Mouse (Mus musculus): ENCODE results near the gene Gm20388.

Gene Gm20388

DNA sequence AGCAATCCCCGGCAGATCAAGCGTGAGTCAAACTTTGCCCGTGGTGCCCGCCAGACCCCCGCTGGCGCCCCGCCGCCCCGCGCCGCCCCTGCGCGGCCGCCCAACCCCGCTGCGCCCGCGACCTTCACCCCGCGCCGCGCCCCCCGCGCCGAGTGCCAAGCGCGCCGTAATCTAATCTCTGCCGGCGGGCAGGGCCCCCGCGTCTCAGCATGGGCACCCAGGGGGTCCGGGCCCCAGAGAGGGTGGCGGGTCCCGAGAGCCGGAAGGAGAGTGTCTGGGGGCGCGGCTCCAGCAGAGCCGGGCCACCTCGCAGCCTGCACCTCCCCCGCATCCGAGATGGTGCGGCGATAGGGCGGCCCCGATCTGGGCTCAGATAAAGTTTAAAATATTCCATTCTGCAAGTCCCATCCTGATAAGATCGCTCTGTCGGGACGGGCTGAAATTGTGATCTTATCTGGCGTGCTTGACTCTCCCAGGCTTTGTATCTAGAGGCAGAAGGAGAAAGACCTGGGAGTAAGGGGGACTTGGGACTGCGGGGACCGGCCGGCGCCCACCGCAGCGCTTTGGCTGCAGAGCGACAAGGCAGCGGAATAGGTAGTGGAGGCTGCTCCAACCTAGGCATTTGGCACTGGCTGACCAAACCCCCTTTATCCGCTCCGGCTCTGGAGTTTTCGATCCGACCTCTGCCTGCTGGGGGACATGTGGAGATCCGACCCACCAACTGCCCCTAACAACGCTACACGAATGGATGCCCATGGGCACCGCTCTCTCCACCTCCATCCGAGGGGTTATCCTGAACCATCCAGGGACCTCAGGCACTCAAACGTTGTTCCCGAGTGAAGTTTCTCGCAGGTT is 2372.1 kb downstream of the Gm20388 start:
- peak; percentile 22 for DNase-seq (ENCODE audit: low read depth)

- peak; percentile 58 for DNase-seq (ENCODE audit: low read depth)
Observed at GRCm38 (mm10) chr8:122283356-122284202, 2372.9 kb downstream of the Gm20388 start.

- peak; percentile 48 for DNase-seq (ENCODE audit: low read depth)
Observed at GRCm38 (mm10) chr8:122284203-122284658, 2373.6 kb downstream of the Gm20388 start.

- peak; percentile 21 for DNase-seq (ENCODE audit: low read depth)
Observed at GRCm38 (mm10) chr8:122284659-122285261, 2374.1 kb downstream of the Gm20388 start.

- peak; percentile 22 for DNase-seq (ENCODE audit: low read depth)
Observed at GRCm38 (mm10) chr8:122285727-122286126, 2375.1 kb downstream of the Gm20388 start.

DNA sequence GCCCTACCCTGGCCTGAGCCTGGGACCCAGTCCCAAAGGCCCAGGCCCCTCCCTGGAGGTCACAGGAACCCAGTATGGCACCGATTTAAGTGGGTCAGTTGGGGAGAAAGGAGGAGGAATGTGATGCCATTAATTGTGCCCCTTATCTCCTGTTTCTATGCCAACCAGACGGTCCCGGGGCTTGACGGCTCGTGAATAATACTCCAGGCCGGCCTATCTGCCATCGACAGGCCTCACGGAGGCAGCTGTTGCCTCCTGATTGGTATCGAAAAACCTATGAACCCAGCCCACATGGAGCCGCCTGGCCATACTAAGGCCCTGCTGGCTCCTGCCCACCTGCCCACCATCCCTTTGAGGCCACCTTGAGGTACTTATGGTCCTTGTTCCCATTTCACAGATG is 2376.3 kb downstream of the Gm20388 start:
- DNase-seq (ENCODE audit: low read depth) = no peak

DNA sequence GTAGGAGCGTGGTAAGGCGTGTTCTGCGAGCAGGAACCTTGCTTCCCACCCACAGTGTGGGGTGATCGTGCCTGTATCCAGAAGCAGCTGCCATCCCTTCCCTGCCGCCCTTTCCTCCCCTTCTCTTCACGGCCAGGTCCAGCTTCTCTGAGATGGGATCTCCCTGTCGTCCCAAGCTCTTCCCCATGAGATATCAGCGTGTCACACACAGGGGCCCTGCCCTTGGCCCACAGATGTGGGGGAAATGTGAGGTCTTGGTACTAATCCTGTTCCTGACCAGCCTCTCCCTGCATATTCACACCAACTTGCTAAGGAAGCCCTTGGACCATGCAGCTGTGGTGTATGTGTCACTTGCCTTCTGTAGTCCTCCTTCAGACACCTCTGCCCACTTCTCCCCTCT is 2377.1 kb downstream of the Gm20388 start:
- DNase-seq (ENCODE audit: low read depth) = no peak

DNA sequence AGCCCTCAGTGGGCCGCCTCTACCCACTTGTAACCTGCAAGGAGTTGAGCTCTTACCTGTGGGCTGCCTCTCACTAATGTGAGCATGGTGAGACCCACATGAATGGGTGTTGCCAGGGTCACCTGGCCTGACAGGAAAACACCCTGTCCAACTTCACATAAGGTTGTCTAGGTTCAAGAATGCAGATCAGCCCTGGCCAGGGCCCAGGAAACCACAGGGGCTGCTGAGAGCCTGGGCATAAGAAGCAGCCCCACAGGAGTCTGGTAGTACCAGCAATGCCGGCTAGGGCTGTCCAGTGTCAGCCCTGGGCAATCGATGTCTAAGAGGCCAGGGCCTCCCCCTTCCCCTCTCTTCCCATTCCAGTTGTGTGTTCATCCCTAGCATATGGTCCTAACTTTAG is 2377.7 kb downstream of the Gm20388 start:
- DNase-seq (ENCODE audit: low read depth) = no peak

GRCm38 (mm10) chr8:122291075-122291474 is 2380.4 kb downstream of the Gm20388 start:
- DNase-seq (ENCODE audit: low read depth) = no peak

- DNase-seq (ENCODE audit: low read depth) = no peak
Observed at GRCm38 (mm10) chr8:122291549-122291948, 2380.9 kb downstream of the Gm20388 start.

- no peak for DNase-seq (ENCODE audit: low read depth)
Observed at GRCm38 (mm10) chr8:122293484-122293883, 2382.8 kb downstream of the Gm20388 start.

- peak; percentile 82 for DNase-seq (ENCODE audit: low read depth)
Observed at GRCm38 (mm10) chr8:122294273-122294683, 2383.6 kb downstream of the Gm20388 start.

GRCm38 (mm10) chr8:122295389-122295788 is 2384.7 kb downstream of the Gm20388 start:
- DNase-seq (ENCODE audit: low read depth) = peak; percentile 28

DNA sequence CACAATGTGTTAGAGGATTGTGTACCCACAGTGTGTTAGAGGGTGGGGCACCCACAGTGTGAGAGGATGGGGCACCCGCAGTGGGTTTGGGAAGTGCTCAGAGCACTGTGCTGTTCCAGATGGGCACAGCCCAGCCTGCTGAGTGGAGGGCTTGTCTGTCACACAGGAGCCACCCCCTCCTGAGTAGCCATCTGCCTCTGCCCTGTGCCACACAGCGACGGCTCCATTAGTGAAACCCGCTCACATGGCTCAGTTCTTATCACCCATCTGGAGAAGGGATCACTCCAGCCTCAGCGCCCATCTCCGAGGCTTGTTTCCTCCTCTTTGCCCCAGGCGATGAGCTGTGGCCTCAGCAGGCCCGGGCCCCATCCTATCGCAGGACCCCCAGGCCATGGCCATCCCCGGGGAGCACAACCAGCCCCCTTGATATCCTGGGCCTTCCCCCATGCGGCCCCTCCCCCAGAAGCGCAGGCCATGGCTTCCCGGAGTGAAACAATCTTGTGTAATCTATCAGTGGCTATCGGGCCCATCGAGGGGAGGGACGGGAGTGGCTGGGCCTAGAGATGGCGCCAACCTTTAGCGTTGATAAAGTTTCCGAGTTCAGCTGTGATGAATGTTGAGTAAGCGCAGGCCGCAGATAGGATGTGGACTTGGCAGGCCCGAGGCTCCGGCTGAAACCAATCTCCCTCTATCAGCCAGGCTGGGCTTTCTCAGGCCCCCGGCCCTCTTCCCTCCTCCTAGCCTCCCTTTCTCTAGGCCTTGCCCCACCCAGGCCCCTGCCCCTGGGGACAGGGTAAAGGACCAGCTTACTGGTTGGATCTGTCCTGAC is 2385.7 kb downstream of the Gm20388 start:
- peak; percentile 84 for DNase-seq (ENCODE audit: low read depth)

GRCm38 (mm10) chr8:122299581-122300254 is 2389.1 kb downstream of the Gm20388 start:
- DNase-seq (ENCODE audit: low read depth) = no peak

- no peak for DNase-seq (ENCODE audit: low read depth)
Observed at GRCm38 (mm10) chr8:122301081-122301480, 2390.4 kb downstream of the Gm20388 start.

DNA sequence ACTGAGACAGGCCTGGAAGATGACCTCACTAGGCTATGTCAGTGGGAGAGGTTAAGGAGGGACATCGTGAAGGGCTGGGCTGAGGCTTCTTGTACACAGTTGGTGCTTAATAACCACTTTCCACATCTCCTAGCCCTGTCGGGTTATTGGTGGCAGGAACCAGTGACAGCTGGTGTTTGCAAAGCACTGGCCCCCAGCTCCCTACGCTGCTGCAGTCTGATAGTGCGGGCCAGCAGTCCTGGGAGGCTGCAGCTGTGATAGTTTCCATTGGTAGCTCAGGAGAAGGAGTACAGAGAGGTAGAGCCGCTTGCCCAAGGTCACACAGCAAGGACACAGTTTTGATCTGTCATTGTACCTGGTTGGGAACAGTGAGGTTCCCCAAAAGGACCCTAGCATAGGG is 2391.2 kb downstream of the Gm20388 start:
- no peak for DNase-seq (ENCODE audit: low read depth)

- DNase-seq (ENCODE audit: low read depth) = no peak
Observed at GRCm38 (mm10) chr8:122303451-122303850, 2392.8 kb downstream of the Gm20388 start.

GRCm38 (mm10) chr8:122304058-122304457 is 2393.4 kb downstream of the Gm20388 start:
- DNase-seq (ENCODE audit: low read depth) = no peak

- no peak for DNase-seq (ENCODE audit: low read depth)
Observed at GRCm38 (mm10) chr8:122306660-122307399, 2396.2 kb downstream of the Gm20388 start.

Measured in NIH3T3 (cell line).